Mouse (Mus musculus): Measurements from ENCODE around the gene Gm21149. TPM values are rescaled to one million over a fixed set of nuclear protein-coding genes. Genes with fewer than 3 reads are reported as not detected.
"Not testable (repeated sequence)": the region's sequence is repeated elsewhere in the genome, so short reads cannot be mapped to it uniquely, and the experiment has no call there.

Gm21149 gene
- total and polyA plus RNA-seq, 3 experiments, result 0.66 TPM; not detected in 2

DNA sequence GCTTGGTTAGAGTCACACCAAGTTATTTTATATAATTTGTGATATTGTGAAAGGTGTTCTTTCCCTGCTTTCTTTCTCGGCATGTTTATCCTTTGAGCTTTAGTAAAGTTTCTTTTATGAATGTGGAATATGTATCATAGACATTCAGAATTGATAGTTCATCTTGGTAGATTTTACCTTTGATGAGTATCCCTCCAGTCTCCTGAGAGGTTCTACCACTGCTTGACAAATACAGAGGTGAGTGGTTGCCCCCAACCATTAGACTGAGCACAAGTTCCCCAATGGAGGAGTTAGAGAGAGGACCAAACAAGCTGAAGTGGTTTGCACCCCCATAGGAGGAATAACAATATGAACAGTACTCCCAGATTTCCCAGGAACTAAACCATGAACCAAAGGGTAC is 6.2 kb downstream of the Gm21149 start:
- H3K27me3 ChIP-seq (ENCODE audit: insufficient read depth, low read length); H3K4me3 ChIP-seq (ENCODE audit: low read depth, low read length); H3K9me3 ChIP-seq (replicated peaks); H3K36me3 ChIP-seq (replicated peaks); H3K4me1 ChIP-seq (ENCODE audit: insufficient read depth, low read depth, low read length); ATAC-seq (ENCODE audit: extremely low read depth, insufficient number of reproducible peaks, low FRiP score, poor library complexity, severe bottlenecking); DNase-seq (ENCODE audit: low spot score): not testable (repeated sequence)

DNA sequence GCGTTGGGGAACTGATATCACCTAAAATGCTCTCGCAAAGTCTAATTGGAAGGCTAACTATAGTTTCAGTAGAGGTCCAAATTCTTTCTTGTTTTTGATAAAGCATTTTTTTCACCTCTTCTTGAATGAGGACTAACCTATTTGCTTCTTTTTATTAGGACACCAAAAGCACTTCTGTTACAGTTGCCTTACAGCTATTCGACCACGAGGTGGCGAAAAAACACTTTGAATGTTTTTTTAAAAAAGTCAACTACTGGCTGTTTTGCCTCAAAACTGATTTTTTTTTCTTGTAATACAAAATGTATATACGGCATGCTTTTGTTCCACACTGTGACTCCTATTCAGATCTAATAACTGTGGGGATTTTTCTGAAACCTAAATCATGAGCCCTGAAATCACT is 8.6 kb downstream of the Gm21149 start:
- not testable (repeated sequence) for DNase-seq (ENCODE audit: low spot score); H3K9me3 ChIP-seq (replicated peaks); H3K27me3 ChIP-seq (ENCODE audit: insufficient read depth, low read length); H3K36me3 ChIP-seq (replicated peaks); H3K4me1 ChIP-seq (ENCODE audit: insufficient read depth, low read depth, low read length); ATAC-seq (ENCODE audit: extremely low read depth, insufficient number of reproducible peaks, low FRiP score, poor library complexity, severe bottlenecking); H3K4me3 ChIP-seq (ENCODE audit: low read depth, low read length)

DNA sequence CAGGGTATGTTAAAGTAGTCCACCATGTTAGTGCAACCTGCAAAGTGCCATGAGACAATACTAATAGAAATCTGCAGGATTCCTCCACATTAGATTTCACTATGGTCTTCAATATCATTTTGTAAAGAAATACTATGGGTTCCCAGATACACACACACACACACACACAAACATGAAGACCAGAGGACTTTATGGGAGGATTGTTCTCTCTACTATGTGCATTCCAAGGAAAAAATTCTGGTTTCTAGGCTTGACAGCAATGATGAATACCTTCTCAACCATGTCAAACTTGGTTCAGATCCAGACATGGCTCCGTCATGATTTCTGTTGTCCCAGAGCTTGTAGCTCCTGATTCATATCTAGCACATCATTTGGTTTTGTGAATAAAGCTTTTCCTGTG is 10.1 kb downstream of the Gm21149 start:
- not testable (repeated sequence) for DNase-seq (ENCODE audit: low spot score); ATAC-seq (ENCODE audit: extremely low read depth, insufficient number of reproducible peaks, low FRiP score, poor library complexity, severe bottlenecking)

DNA sequence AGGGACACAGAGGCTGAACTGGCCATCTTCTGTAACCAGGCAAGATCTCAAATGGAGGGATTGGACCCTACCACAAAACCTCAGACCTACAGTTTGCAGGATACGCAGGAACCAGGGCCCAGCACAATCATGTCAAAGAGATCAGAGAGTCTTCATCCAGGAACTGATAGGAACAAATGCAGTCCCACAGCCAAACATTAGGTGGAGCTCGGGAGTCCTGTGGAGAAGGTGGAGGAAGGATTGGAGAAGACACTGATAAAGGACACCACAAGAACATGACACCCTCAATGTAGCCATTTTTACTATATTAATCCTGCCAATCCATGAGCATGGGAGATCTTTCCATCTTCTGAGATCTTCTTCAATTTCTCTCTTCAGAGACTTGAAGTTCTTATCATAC is 12.8 kb downstream of the Gm21149 start:
- H3K36me3 ChIP-seq (replicated peaks); DNase-seq (ENCODE audit: low spot score); H3K9me3 ChIP-seq (replicated peaks); H3K27me3 ChIP-seq (ENCODE audit: insufficient read depth, low read length); H3K4me3 ChIP-seq (ENCODE audit: low read depth, low read length); ATAC-seq (ENCODE audit: extremely low read depth, insufficient number of reproducible peaks, low FRiP score, poor library complexity, severe bottlenecking); H3K4me1 ChIP-seq (ENCODE audit: insufficient read depth, low read depth, low read length): not testable (repeated sequence)

More for the DNA sequence above, 10.1 kb downstream of the Gm21149 start:
- H3K36me3 ChIP-seq (replicated peaks); H3K9me3 ChIP-seq (replicated peaks); H3K4me3 ChIP-seq (ENCODE audit: low read depth, low read length); H3K27me3 ChIP-seq (ENCODE audit: insufficient read depth, low read length); H3K4me1 ChIP-seq (ENCODE audit: insufficient read depth, low read depth, low read length): not testable (repeated sequence)

DNA sequence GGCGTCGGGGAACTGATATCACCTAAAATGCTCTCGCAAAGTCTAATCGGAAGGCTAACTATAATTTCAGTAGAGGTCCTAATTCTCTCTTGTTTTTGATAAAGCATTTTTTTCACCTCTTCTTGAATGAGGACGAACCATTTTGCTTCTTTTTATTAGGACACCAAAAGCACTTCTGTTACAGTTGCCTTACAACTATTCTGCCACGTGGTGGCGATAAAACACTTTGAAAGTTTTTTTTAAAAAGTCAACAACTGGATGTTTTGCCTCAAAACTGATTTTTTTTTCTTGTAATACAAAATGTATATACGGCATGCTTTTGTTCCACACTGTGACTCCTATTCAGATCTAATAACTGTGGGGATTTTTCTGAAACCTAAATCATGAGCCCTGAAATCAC is 14.7 kb downstream of the Gm21149 start:
- H3K9me3 ChIP-seq (replicated peaks); H3K4me3 ChIP-seq (ENCODE audit: low read depth, low read length); H3K27me3 ChIP-seq (ENCODE audit: insufficient read depth, low read length); H3K36me3 ChIP-seq (replicated peaks); DNase-seq (ENCODE audit: low spot score); H3K4me1 ChIP-seq (ENCODE audit: insufficient read depth, low read depth, low read length); ATAC-seq (ENCODE audit: extremely low read depth, insufficient number of reproducible peaks, low FRiP score, poor library complexity, severe bottlenecking): not testable (repeated sequence)

DNA sequence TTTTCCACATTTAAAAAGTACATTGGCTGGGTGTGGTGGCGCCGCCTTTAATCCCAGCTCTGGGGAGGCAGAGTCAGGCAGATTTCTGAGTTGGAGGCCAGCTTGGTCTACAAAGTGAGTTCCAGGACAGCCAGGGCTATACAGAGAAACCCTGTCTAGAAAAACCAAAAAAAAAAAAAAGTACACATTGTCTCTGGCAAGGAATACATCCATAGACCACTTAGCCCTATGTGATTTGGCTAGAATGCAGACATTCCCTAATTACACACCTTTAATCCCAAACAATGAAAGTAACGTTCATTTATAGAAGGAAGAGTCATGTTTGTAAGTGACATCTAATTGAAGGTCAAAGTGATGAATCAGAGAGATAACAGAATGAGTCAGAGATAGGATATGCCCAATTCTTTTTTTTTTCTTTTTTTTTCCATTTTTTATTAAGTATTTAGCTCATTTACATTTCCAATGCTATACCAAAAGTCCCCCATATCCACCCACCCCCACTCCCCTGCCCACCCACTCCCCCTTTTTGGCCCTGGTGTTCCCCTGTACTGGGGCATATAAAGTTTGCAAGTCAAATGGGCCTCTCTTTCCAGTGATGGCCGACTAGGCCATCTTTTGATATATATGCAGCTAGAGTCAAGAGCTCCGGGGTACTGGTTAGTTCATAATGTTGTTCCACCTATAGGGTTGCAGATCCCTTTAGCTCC is 18.3 kb downstream of the Gm21149 start:
- not testable (repeated sequence) for H3K27me3 ChIP-seq (ENCODE audit: insufficient read depth, low read length); H3K4me3 ChIP-seq (ENCODE audit: low read depth, low read length); H3K4me1 ChIP-seq (ENCODE audit: insufficient read depth, low read depth, low read length); DNase-seq (ENCODE audit: low spot score); H3K36me3 ChIP-seq (replicated peaks); ATAC-seq (ENCODE audit: extremely low read depth, insufficient number of reproducible peaks, low FRiP score, poor library complexity, severe bottlenecking); H3K9me3 ChIP-seq (replicated peaks)

Other genes with a start within 250 kb of the Gm21149 start
- not detected in 2 replicates for gene Gm21190, start 52.7 kb upstream of the Gm21149 start, total RNA-seq (2014; fragmentation: Nextera tagmentation)
- 0.16 TPM in 1 of 2 replicates, not detected in the other for gene Gm21190, start 52.7 kb upstream of the Gm21149 start, total RNA-seq (2017)
- gene Gm21190, start 52.7 kb upstream of the Gm21149 start, polyA plus RNA-seq (2012), result not detected in 2 replicates
- gene Gm21083, start 100.8 kb upstream of the Gm21149 start, total RNA-seq (2014; fragmentation: Nextera tagmentation), result not detected in 2 replicates
- gene Gm21083, start 100.8 kb upstream of the Gm21149 start, total RNA-seq (2017), result 0.29 TPM in 1 of 2 replicates, not detected in the other
- gene Gm21083, start 100.8 kb upstream of the Gm21149 start, polyA plus RNA-seq (2012), result not detected in 2 replicates
- not detected in 2 replicates for gene Speer4d, start 142.5 kb upstream of the Gm21149 start, total RNA-seq (2014; fragmentation: Nextera tagmentation)
- gene Speer4d, start 142.5 kb upstream of the Gm21149 start, total RNA-seq (2017), result 0.93 and 0.98 TPM in 2 replicates
- not detected in 2 replicates for gene Speer4d, start 142.5 kb upstream of the Gm21149 start, polyA plus RNA-seq (2012)
- gene 4930572O03Rik, start 180.5 kb upstream of the Gm21149 start, total RNA-seq (2014; fragmentation: Nextera tagmentation), result not detected in 2 replicates
- not detected in 2 replicates for gene 4930572O03Rik, start 180.5 kb upstream of the Gm21149 start, total RNA-seq (2017)
- not detected in 2 replicates for gene 4930572O03Rik, start 180.5 kb upstream of the Gm21149 start, polyA plus RNA-seq (2012)
- gene Speer4c, start 237.7 kb upstream of the Gm21149 start, total RNA-seq (2014; fragmentation: Nextera tagmentation), result not detected in 2 replicates
- gene Speer4c, start 237.7 kb upstream of the Gm21149 start, total RNA-seq (2017), result 0.27 TPM in 1 of 2 replicates, not detected in the other
- gene Speer4c, start 237.7 kb upstream of the Gm21149 start, polyA plus RNA-seq (2012), result not detected in 2 replicates